Mouse (Mus musculus): ENCODE measurements at regions not wholly inside any gene's neighbourhood (a gene's known extent, or its start where the extent isn't known, plus 50 kb on each side); places are given as distances from the start of the nearest gene placed in this dataset.

DNA sequence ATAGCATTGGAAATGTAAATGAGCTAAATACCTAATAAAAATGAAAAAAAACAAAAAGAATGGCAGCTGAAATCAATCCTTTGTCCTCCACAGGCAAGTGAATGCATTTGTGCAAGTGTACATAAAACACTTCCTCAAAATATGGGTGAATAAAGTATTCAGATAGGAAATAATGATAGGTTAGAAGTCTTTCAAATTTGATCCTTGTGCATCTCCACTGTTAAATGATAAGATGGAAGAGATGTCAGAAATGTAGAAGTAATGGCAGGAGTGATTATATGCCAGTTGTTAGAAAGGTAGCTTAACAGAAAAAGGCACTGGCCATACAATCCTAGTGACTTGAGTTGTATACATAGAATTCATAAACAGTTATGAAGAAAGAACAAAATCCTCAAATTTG lies 391.6 kb downstream of the Slco6d1 start:
- TF ChIP-seq CTCF (conservative IDR thresholded peaks at IDR 0.05 in 1 of 2, IDR thresholded peaks at IDR 0.05 in 1 of 2; ENCODE audit: low read depth in 2 of 2, low read length in 2 of 2) (no peak), POLR2A (IDR thresholded peaks at IDR 0.05; ENCODE audit: low read depth, low read length) (no peak), MXI1 (IDR thresholded peaks at IDR 0.05; ENCODE audit: low read depth, low read length) (no peak), ZKSCAN1 (IDR thresholded peaks at IDR 0.05; ENCODE audit: borderline replicate concordance, low read depth, low read length) (no peak), EP300 (IDR thresholded peaks at IDR 0.05; ENCODE audit: low read length) (no peak), BHLHE40 (IDR thresholded peaks at IDR 0.05; ENCODE audit: low read depth, low read length) (no peak), HCFC1 (IDR thresholded peaks at IDR 0.05; ENCODE audit: low read depth, low read length) (no peak), IRF4 (IDR thresholded peaks at IDR 0.05; ENCODE audit: low read depth, low read length) (no peak), TBP (conservative IDR thresholded peaks at IDR 0.05; ENCODE audit: low read depth, low read length) (no peak), CHD2 (IDR thresholded peaks at IDR 0.05; ENCODE audit: low read length) (no peak)
